ENCODE assay signal across 38 mouse cellular contexts in genomic region chr15:80566696-80567095, GRCm38 (mm10). TPM values are rescaled to one million over a fixed set of nuclear protein-coding genes. Genes with fewer than 3 reads are reported as not detected.
"Had no signal": no experiment of that assay in that cellular context is flagged by ENCODE, and none has a peak within 500 bp of the region (broad histone marks: within the 10 kb centered on the region; RNA-seq: fewer than 3 reads in every experiment).

No protein-coding gene starts in this region.

- H3K27ac ChIP-seq: gastrocnemius, adult 2 months; heart, adult 2 months; heart, embryonic 13.5 days; heart, embryonic 15.5 days; hindbrain, embryonic 10.5 days; hindbrain, embryonic 12.5 days; hindbrain, embryonic 14.5 days; kidney, embryonic 15.5 days; kidney, postnatal 0 days; left cerebral cortex, adult 2 months; limb, embryonic 10.5 days; limb, embryonic 12.5 days; liver, embryonic 13.5 days; liver, embryonic 15.5 days had no signal

- H3K36me3 ChIP-seq: heart, embryonic 13.5 days; heart, embryonic 15.5 days; hindbrain, embryonic 10.5 days; hindbrain, embryonic 12.5 days; kidney, embryonic 15.5 days; limb, embryonic 10.5 days; limb, embryonic 12.5 days; liver, embryonic 13.5 days; liver, embryonic 15.5 days had no signal

- H3K9ac ChIP-seq: heart, embryonic 13.5 days; heart, embryonic 15.5 days; hindbrain, embryonic 12.5 days; hindbrain, embryonic 14.5 days; kidney, embryonic 15.5 days; limb, embryonic 12.5 days; liver, embryonic 13.5 days; liver, embryonic 15.5 days had no signal

- H3K4me3 ChIP-seq: gastrocnemius, adult 2 months; heart, adult 2 months; heart, embryonic 13.5 days; heart, embryonic 15.5 days; hindbrain, embryonic 10.5 days; hindbrain, embryonic 12.5 days; kidney, embryonic 15.5 days; left cerebral cortex, adult 2 months; limb, embryonic 10.5 days; limb, embryonic 12.5 days; liver, embryonic 13.5 days; liver, embryonic 15.5 days had no signal

- H3K4me1 ChIP-seq: heart, embryonic 13.5 days; heart, embryonic 15.5 days; hindbrain, embryonic 10.5 days; hindbrain, embryonic 12.5 days; kidney, embryonic 15.5 days; limb, embryonic 10.5 days; limb, embryonic 12.5 days; liver, embryonic 13.5 days; liver, embryonic 15.5 days had no signal

- ATAC-seq: hindbrain, embryonic 16.5 days; intestine, embryonic 16.5 days had no signal

- DNase-seq: gastrocnemius, adult 2 months; gastrocnemius, postnatal 10 days; gastrocnemius, postnatal 25 days; heart, adult 2 months; heart, postnatal 4 days; kidney, adult 11 months; kidney, adult 2 months; kidney, adult 9 months; kidney, postnatal 14 days; kidney, postnatal 36 days; liver; liver, embryonic 13.5 days had no signal

- H3K9me3 ChIP-seq: heart, embryonic 13.5 days; heart, embryonic 15.5 days; hindbrain, embryonic 10.5 days; hindbrain, embryonic 12.5 days; kidney, embryonic 15.5 days; limb, embryonic 10.5 days; limb, embryonic 12.5 days; liver, embryonic 13.5 days; liver, embryonic 15.5 days had no signal

- H3K27me3 ChIP-seq: kidney, embryonic 15.5 days; limb, embryonic 12.5 days had no signal

- H3K4me2 ChIP-seq: heart, embryonic 11.5 days; heart, embryonic 13.5 days; heart, embryonic 15.5 days; hindbrain, embryonic 12.5 days; hindbrain, embryonic 14.5 days; kidney, embryonic 15.5 days; limb, embryonic 12.5 days; liver, embryonic 11.5 days; liver, embryonic 13.5 days; liver, embryonic 15.5 days had no signal

RNA-seq across cellular contexts. Expression of gene Enthd1, which starts 1.7 kb away (rescaled TPM):
- total RNA-seq: gastrocnemius, adult 2 months; gastrocnemius, postnatal 10 days; gastrocnemius, postnatal 25 days; gastrocnemius, postnatal 4 days; granulocyte monocyte progenitor cell, adult 5-6 weeks; heart, adult 2 months; heart, postnatal 25 days; heart, postnatal 4 days; layer of hippocampus, adult 18-20 months; layer of hippocampus, adult 8-10 months; layer of hippocampus, postnatal 10 days; layer of hippocampus, postnatal 25 days; left cerebral cortex, adult 2 months; left cerebral cortex, postnatal 36 days had no signal
- polyA plus RNA-seq: heart, adult 2 months; heart, embryonic 11.5 days; heart, embryonic 13.5 days; heart, embryonic 15.5 days; heart, postnatal 0 days; hindbrain, embryonic 10.5 days; hindbrain, embryonic 12.5 days; hindbrain, embryonic 14.5 days; hindbrain, embryonic 16.5 days; intestine, embryonic 14.5 days; intestine, embryonic 16.5 days; kidney, adult 2 months; kidney, embryonic 15.5 days; kidney, postnatal 0 days; large intestine, adult 2 months; limb, embryonic 10.5 days; limb, embryonic 12.5 days; liver, embryonic 11.5 days; liver, embryonic 13.5 days; liver, embryonic 15.5 days had no signal
